Mouse (Mus musculus): ENCODE data around the gene Erp27. TPM values are rescaled to one million over a fixed set of nuclear protein-coding genes. Genes with fewer than 3 reads are reported as not detected.
"Not testable (repeated sequence)": the region's sequence is repeated elsewhere in the genome, so short reads cannot be mapped to it uniquely, and the experiment has no call there.

The Erp27 gene
- polyA plus RNA-seq (2015; fragmentation: Nextera tagmentation; extraction: Ambion mirVana): 0.22 and 0.23 TPM in 2 replicates

DNA sequence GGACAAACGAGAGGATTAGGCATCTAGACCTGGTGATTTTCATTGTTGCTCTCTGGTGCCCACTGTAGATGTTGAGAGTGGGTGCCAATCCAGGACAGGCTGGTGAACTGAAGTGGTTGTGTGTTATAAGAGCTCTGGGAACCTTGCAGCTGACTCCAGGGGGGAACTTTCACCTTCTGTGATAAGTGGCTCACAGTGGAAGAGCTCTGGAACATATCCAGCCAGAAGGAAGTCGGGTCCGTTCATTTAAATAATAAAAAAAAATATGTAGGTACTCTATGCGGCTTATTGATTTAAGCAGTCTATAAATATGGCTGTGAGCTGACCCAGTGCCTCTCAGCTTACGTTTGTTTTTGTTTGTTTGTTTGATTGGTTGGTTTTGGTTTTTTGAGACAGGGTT is at the start of gene Erp27:
Gene Erp27 (minus strand): TSS at position 101 of the 400 bp plus-strand sequence.
- 63% methylated on average over 5 of the region's 5 CpGs for WGBS
- Histone ChIP-seq H3K9ac (replicated peaks; ENCODE audit: low read length) (no peak within 1 kb of the TSS), H3K27ac (ENCODE audit: low read length) (no peak within 1 kb of the TSS), H3K4me3 (ENCODE audit: low read length) (no peak within 1 kb of the TSS), H3K9me3 (ENCODE audit: low read length) (no peaks in the 10 kb centered on the region), H3K27me3 (ENCODE audit: insufficient read depth, low read length) (no peaks in the 10 kb centered on the region), H3K36me3 (ENCODE audit: insufficient read depth, low read length) (no peaks in the 10 kb centered on the region), H3K4me2 (replicated peaks; ENCODE audit: low read depth, low read length) (no peak within 1 kb of the TSS), H3K4me1 (ENCODE audit: insufficient read depth, low read length) (peaks cover 3% of the 10 kb centered on the region; the same call in 1 of the 2 replicates)
- ATAC-seq (ENCODE audit: low FRiP score, low TSS enrichment): no peak

DNA sequence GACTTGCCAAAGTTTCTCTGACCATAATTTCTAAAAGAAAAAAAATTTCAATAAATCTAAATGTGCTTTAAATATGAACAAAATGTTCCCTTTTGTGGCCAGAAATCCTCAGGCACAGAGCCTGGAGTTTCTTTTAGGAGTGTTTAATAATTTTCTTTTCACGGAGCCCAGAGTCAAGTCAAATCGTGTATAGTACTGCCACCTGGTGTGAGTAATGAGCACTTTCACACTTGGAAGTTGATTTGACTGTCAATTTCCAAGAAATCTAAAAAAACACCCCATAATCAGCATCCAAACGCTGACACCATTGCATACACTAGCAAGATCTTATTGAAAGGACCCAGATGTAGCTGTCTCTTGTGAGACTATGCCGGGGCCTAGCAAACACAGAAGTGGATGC is 46.9 kb upstream of the Erp27 start:
- not testable (repeated sequence) for H3K27ac ChIP-seq (ENCODE audit: low read length)

DNA sequence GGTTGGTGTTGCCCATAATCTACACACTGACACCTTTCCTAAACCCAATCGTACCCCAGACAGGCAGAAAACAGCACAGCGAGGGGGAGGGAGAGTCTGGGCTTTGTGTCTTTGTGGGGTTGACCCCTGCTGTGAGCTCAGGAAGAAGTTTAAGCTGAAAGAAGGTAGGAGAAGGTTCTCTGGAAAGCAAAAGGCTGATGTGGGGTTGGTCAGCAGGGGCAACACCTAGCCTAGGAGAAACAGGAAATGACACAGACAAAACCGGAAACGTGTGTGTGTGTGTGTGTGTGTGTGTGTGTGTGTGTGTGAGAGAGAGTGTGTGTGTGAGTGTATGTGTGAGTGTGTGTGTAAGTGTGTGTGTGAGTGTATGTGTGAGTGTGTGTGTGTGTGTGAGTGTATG is 45.5 kb upstream of the Erp27 start:
- no peak for ATAC-seq (ENCODE audit: low FRiP score, low TSS enrichment)
- H3K4me2 ChIP-seq (replicated peaks; ENCODE audit: low read depth, low read length): no peak overlapping the region
- no peaks in the 10 kb centered on the region for H3K36me3 ChIP-seq (ENCODE audit: insufficient read depth, low read length)
- H3K27ac ChIP-seq (ENCODE audit: low read length): no peak overlapping the region
- WGBS: 66% methylated on average over 4 of the region's 4 CpGs
- H3K27me3 ChIP-seq (ENCODE audit: insufficient read depth, low read length): no peaks in the 10 kb centered on the region
- no peaks in the 10 kb centered on the region for H3K9me3 ChIP-seq (ENCODE audit: low read length)
- no peak overlapping the region for H3K4me3 ChIP-seq (ENCODE audit: low read length)
- H3K9ac ChIP-seq (replicated peaks; ENCODE audit: low read length): no peak overlapping the region
- no peaks in the 10 kb centered on the region for H3K4me1 ChIP-seq (ENCODE audit: insufficient read depth, low read length)

More for the DNA sequence above, 46.9 kb upstream of the Erp27 start:
- WGBS: 11% methylated on average over 3 of the region's 4 CpGs
- H3K4me3 ChIP-seq (ENCODE audit: low read length); H3K9me3 ChIP-seq (ENCODE audit: low read length); H3K27me3 ChIP-seq (ENCODE audit: insufficient read depth, low read length); H3K36me3 ChIP-seq (ENCODE audit: insufficient read depth, low read length); H3K4me2 ChIP-seq (replicated peaks; ENCODE audit: low read depth, low read length); H3K9ac ChIP-seq (replicated peaks; ENCODE audit: low read length); H3K4me1 ChIP-seq (ENCODE audit: insufficient read depth, low read length); ATAC-seq (ENCODE audit: low FRiP score, low TSS enrichment): not testable (repeated sequence)

DNA sequence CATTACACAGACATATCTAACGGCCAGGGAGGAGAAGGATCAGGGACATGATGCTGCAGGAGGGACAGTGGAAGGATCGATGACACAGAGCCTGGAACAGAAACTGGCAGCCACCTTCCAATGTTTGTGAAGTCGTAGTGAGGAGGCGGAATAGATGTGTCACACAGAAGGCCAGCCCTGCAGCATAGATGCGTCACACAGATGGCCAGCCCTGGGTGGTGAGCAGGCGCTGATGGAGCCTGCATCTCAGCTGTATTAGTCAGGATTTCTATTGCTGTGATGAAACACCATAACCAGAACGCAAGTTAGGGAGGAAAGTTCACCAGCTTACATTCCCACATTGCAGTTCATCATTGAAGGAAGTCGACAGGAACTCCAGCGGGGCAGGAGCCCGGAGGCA is 43.9 kb upstream of the Erp27 start:
- no peaks in the 10 kb centered on the region for H3K36me3 ChIP-seq (ENCODE audit: insufficient read depth, low read length)
- no peak overlapping the region for H3K27ac ChIP-seq (ENCODE audit: low read length)
- no peaks in the 10 kb centered on the region for H3K4me1 ChIP-seq (ENCODE audit: insufficient read depth, low read length)
- no peak overlapping the region for H3K4me3 ChIP-seq (ENCODE audit: low read length)
- H3K9ac ChIP-seq (replicated peaks; ENCODE audit: low read length): no peak overlapping the region
- no peak for ATAC-seq (ENCODE audit: low FRiP score, low TSS enrichment)
- H3K27me3 ChIP-seq (ENCODE audit: insufficient read depth, low read length): no peaks in the 10 kb centered on the region
- H3K9me3 ChIP-seq (ENCODE audit: low read length): no peaks in the 10 kb centered on the region
- WGBS: 60% methylated on average over 10 of the region's 10 CpGs
- H3K4me2 ChIP-seq (replicated peaks; ENCODE audit: low read depth, low read length): no peak overlapping the region

DNA sequence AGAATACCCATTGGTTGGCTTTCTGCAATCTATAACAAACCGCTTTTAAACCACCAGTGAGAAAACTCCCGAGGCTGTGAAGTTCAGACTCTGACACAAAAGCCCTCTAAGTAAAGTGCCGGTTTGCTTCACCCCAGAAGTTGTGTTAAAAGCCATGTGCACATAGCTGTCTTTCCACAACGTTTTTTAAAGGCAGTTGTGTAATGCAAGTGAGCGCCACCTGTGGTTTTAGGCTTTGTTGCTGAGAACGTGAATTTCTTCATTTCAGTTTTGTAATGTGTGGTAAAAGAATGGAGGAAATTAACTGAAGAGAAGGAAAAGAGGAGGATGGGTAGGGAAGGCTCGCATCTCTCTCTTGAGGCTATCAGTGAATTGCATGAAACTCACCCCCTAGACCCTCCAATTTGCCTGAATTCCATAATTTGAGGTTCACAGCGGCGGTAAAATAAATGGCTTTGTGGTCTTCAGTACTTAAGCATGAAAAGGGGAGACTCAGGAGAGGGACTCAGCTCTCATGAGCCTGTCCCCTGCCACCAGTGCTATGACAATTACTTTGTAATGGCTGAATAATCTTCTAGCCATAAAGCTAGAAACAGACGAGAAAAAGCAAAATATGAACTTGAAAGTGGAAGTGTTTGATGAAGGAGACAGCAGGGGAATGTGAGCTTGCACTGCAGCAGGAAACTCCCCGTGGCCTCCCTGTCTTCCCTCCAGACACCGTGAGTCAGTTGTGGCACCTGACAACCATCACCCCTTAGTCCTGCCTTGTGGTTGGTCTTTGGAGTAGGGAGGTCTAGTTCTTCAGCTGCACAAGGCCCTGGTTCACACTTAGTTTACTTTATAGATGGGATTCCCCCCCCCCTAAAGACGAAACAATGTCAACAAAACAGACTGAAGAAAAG is 42.9 kb upstream of the Erp27 start:
- Histone ChIP-seq H3K4me3 (ENCODE audit: low read length) (no peak overlapping the region), H3K27ac (ENCODE audit: low read length) (no peak overlapping the region), H3K4me2 (replicated peaks; ENCODE audit: low read depth, low read length) (no peak overlapping the region), H3K9me3 (ENCODE audit: low read length) (no peaks in the 10 kb centered on the region), H3K4me1 (ENCODE audit: insufficient read depth, low read length) (peaks cover 7% of the 10 kb centered on the region; the same call in 1 of the 2 replicates), H3K27me3 (ENCODE audit: insufficient read depth, low read length) (no peaks in the 10 kb centered on the region), H3K36me3 (ENCODE audit: insufficient read depth, low read length) (no peaks in the 10 kb centered on the region), H3K9ac (replicated peaks; ENCODE audit: low read length) (no peak overlapping the region)
- 72% methylated on average over 13 of the region's 13 CpGs for WGBS
- no peak for ATAC-seq (ENCODE audit: low FRiP score, low TSS enrichment)

DNA sequence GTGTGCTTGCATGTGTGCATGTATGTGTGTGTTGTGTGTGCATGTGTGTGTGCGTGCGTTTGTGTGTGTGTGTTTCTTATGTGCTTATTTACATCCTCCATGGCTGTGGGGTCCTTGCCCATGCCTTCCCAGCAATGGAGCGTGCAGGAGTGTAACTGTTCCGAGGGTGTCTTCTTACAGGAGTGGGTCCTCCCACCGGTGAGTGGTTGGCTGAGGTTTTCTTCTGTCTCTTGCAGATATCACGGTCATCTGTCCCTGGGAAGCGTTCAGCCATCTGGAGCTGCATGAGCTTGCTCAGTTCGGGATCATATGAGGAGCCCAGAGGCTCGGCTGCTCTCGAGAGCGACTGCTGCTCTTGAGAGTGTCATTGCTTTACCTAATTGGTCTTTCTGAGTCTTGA is 41.0 kb upstream of the Erp27 start:
- Histone ChIP-seq H3K27me3 (ENCODE audit: insufficient read depth, low read length) (no peaks in the 10 kb centered on the region), H3K4me3 (ENCODE audit: low read length) (no peak overlapping the region), H3K9me3 (ENCODE audit: low read length) (no peaks in the 10 kb centered on the region), H3K36me3 (ENCODE audit: insufficient read depth, low read length) (no peaks in the 10 kb centered on the region), H3K4me1 (ENCODE audit: insufficient read depth, low read length) (peaks cover 17% of the 10 kb centered on the region), H3K27ac (ENCODE audit: low read length) (no peak overlapping the region), H3K4me2 (replicated peaks; ENCODE audit: low read depth, low read length) (no peak overlapping the region), H3K9ac (replicated peaks; ENCODE audit: low read length) (no peak overlapping the region)
- ATAC-seq (ENCODE audit: low FRiP score, low TSS enrichment): peak; percentile 64
- WGBS: 47% methylated on average over 11 of the region's 11 CpGs

DNA sequence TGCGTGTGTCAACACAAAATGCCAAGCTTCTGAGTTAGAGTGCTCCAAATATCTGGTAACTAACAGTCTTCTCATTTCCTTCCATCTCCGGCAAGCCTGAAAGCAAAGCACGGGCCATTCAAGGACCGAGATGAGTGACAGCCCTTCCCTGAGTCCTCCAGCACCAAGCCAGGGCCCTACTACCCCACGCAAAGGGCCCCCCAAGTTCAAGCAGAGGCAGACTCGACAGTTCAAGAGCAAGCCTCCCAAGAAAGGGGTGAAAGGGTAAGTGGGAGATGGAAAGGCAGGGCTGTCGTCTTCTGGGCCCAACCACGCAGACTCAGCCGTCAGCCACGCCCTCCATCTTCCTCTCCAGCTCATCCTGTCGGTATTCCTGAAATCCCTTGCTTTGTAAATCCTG is 37.2 kb upstream of the Erp27 start:
- no peak for ATAC-seq (ENCODE audit: low FRiP score, low TSS enrichment)

DNA sequence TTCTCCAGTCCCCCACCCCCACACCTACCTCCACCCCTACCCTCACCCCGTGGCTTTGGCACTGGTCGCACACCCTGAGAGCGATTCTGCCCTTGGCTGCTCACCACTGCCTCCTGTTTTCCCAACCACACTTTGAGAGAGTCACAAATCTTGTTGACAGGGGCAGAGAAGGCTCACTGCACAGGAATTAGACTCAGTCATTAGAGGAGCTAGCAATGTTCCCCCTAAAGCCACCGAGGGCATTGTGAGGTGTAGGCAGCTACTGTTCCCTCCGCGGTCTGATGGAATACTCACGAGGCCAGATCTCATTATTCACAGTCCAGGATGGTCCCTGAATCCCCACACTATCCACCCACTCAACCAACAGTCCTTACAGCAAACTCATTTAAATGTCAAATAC is 35.1 kb upstream of the Erp27 start:
- Histone ChIP-seq H3K4me3 (ENCODE audit: low read length) (no peak overlapping the region), H3K4me2 (replicated peaks; ENCODE audit: low read depth, low read length) (no peak overlapping the region), H3K27me3 (ENCODE audit: insufficient read depth, low read length) (no peaks in the 10 kb centered on the region), H3K9ac (replicated peaks; ENCODE audit: low read length) (no peak overlapping the region), H3K4me1 (ENCODE audit: insufficient read depth, low read length) (peaks cover 28% of the 10 kb centered on the region), H3K9me3 (ENCODE audit: low read length) (no peaks in the 10 kb centered on the region), H3K27ac (ENCODE audit: low read length) (no peak overlapping the region), H3K36me3 (ENCODE audit: insufficient read depth, low read length) (no peaks in the 10 kb centered on the region)
- peak; percentile 94 for ATAC-seq (ENCODE audit: low FRiP score, low TSS enrichment)
- 15% methylated on average over 7 of the region's 7 CpGs for WGBS

More for the DNA sequence above, 37.2 kb upstream of the Erp27 start:
- peaks cover 28% of the 10 kb centered on the region for H3K4me1 ChIP-seq (ENCODE audit: insufficient read depth, low read length)
- H3K27me3 ChIP-seq (ENCODE audit: insufficient read depth, low read length): no peaks in the 10 kb centered on the region
- WGBS: 50% methylated on average over 11 of the region's 11 CpGs
- no peak overlapping the region for H3K9ac ChIP-seq (replicated peaks; ENCODE audit: low read length)
- no peak overlapping the region for H3K4me2 ChIP-seq (replicated peaks; ENCODE audit: low read depth, low read length)
- no peak overlapping the region for H3K4me3 ChIP-seq (ENCODE audit: low read length)
- H3K36me3 ChIP-seq (ENCODE audit: insufficient read depth, low read length): no peaks in the 10 kb centered on the region
- H3K9me3 ChIP-seq (ENCODE audit: low read length): no peaks in the 10 kb centered on the region
- H3K27ac ChIP-seq (ENCODE audit: low read length): no peak overlapping the region

DNA sequence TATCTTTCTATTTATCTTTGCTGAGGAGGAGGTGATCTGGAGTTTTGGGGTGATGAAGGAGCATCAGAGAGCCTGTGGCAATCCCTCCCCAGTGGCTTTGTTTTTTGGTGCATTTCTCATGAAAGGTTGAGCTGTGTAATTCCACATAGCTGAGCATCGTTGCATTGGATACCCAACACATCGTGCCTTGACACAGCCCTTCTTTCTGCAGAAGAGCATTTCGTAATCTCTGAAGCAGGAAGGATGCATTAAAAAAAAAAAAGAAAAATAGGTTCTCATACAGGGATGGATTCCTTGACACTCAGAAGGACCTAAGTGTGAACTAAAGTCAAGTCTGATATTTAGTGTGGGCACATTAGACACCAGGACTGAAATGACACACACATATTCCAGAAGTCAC is 33.3 kb upstream of the Erp27 start:
- Histone ChIP-seq H3K9me3 (ENCODE audit: low read length) (no peaks in the 10 kb centered on the region), H3K4me1 (ENCODE audit: insufficient read depth, low read length) (peaks cover 25% of the 10 kb centered on the region), H3K27ac (ENCODE audit: low read length) (no peak overlapping the region), H3K9ac (replicated peaks; ENCODE audit: low read length) (no peak overlapping the region), H3K27me3 (ENCODE audit: insufficient read depth, low read length) (no peaks in the 10 kb centered on the region), H3K4me3 (ENCODE audit: low read length) (no peak overlapping the region), H3K4me2 (replicated peaks; ENCODE audit: low read depth, low read length) (no peak overlapping the region), H3K36me3 (ENCODE audit: insufficient read depth, low read length) (no peaks in the 10 kb centered on the region)
- 58% methylated on average over 3 of the region's 3 CpGs for WGBS
- no peak for ATAC-seq (ENCODE audit: low FRiP score, low TSS enrichment)

DNA sequence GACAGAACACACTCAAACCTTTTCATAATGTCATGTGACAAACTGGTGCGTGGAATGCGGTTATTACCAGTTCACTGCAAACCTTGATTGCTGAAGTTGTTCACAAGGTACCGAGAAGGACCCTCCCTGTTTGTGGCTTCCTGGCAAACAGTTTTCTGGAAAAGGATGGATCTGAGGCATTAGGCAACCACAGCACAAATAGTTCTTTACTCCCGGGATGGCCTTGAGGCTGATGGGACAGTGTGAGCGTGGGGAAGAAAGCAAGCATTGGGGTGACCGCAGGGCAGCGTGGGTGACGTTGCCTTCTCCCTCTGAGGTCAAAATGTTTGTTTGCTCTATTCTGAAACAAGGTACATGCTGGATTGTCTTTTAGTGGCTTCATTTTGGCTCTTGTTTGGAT is 32.7 kb upstream of the Erp27 start:
- no peaks in the 10 kb centered on the region for H3K27me3 ChIP-seq (ENCODE audit: insufficient read depth, low read length)
- peaks cover 20% of the 10 kb centered on the region for H3K4me1 ChIP-seq (ENCODE audit: insufficient read depth, low read length)
- H3K27ac ChIP-seq (ENCODE audit: low read length): no peak overlapping the region
- no peak overlapping the region for H3K4me3 ChIP-seq (ENCODE audit: low read length)
- H3K36me3 ChIP-seq (ENCODE audit: insufficient read depth, low read length): no peaks in the 10 kb centered on the region
- no peaks in the 10 kb centered on the region for H3K9me3 ChIP-seq (ENCODE audit: low read length)
- no peak overlapping the region for H3K9ac ChIP-seq (replicated peaks; ENCODE audit: low read length)
- ATAC-seq (ENCODE audit: low FRiP score, low TSS enrichment): no peak
- 83% methylated on average over 8 of the region's 8 CpGs for WGBS
- H3K4me2 ChIP-seq (replicated peaks; ENCODE audit: low read depth, low read length): no peak overlapping the region

Data from kidney, embryonic 16.5 days (tissue).